Mouse (Mus musculus): Measurements from ENCODE around the gene Rsl1d1. TPM values are rescaled to one million over a fixed set of nuclear protein-coding genes. Genes with fewer than 3 reads are reported as not detected.

Rsl1d1 gene
- polyA plus RNA-seq (2014; fragmentation: Illumina TruSeq; extraction: RNeasy Lipid Tissue Mini Kit (QIAGEN cat#74804); ENCODE audit: low read depth, low replicate concordance) = 179 TPM

GRCm38 (mm10) chr16:11202571-11203554 is at the start of gene Rsl1d1:
Gene Rsl1d1 (minus strand): TSS chr16:11203331.

DNA sequence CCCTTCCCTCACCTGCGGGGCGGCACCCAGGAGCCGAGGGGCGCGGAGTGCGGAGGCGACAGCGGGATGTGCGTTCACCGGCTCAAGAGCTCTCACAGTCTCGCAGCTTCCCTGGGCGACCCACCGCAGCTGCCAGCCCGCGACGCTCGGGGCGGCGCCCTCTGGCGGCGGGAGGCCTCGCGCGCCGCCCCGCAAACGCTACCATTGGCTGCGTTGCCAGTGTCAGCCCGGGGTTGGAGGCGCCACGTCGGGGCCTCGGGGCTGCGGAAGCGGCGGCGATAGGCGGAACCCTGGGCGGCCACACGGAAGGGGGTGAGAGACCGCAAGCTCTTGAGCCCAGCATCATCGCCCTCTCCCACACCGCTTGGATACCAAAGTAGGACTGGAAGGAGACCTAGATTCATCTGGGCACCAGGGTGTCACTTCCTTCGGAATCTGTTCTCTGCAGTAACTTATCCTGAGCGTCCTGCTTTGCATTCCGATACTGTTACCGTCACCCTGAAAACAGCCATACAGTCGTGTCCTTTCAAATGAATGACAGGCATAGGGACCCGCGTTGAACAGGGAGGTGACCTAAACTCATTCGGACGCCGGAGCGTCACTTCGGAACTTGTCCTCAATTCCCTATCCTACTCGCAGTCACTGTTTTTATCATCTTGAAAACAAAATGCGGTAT is 26.8 kb downstream of the Rsl1d1 start, which contains the start of gene Zc3h7a:
Zc3h7a (minus strand) TSS at position 186 of the 676 bp plus-strand sequence.

Other genes with a start within 250 kb of the Rsl1d1 start
- 7.1 TPM for gene Snn, start 142.4 kb downstream of the Rsl1d1 start, polyA plus RNA-seq (2014; fragmentation: Illumina TruSeq; extraction: RNeasy Lipid Tissue Mini Kit (QIAGEN cat#74804); ENCODE audit: low read depth, low replicate concordance)
- 104 TPM for gene Litaf, start 137.2 kb downstream of the Rsl1d1 start, polyA plus RNA-seq (2014; fragmentation: Illumina TruSeq; extraction: RNeasy Lipid Tissue Mini Kit (QIAGEN cat#74804); ENCODE audit: low read depth, low replicate concordance)
- gene Txndc11, start 68.7 kb downstream of the Rsl1d1 start, polyA plus RNA-seq (2014; fragmentation: Illumina TruSeq; extraction: RNeasy Lipid Tissue Mini Kit (QIAGEN cat#74804); ENCODE audit: low read depth, low replicate concordance) = 28.1 TPM
- gene Zc3h7a, start 26.9 kb downstream of the Rsl1d1 start, polyA plus RNA-seq (2014; fragmentation: Illumina TruSeq; extraction: RNeasy Lipid Tissue Mini Kit (QIAGEN cat#74804); ENCODE audit: low read depth, low replicate concordance) = 747 TPM
- 312 TPM for gene Gspt1, start 51.0 kb upstream of the Rsl1d1 start, polyA plus RNA-seq (2014; fragmentation: Illumina TruSeq; extraction: RNeasy Lipid Tissue Mini Kit (QIAGEN cat#74804); ENCODE audit: low read depth, low replicate concordance)
- 1.2 TPM for gene Tnfrsf17, start 110.5 kb upstream of the Rsl1d1 start, polyA plus RNA-seq (2014; fragmentation: Illumina TruSeq; extraction: RNeasy Lipid Tissue Mini Kit (QIAGEN cat#74804); ENCODE audit: low read depth, low replicate concordance)
- gene Snx29, start 119.6 kb upstream of the Rsl1d1 start, polyA plus RNA-seq (2014; fragmentation: Illumina TruSeq; extraction: RNeasy Lipid Tissue Mini Kit (QIAGEN cat#74804); ENCODE audit: low read depth, low replicate concordance) = 1.6 TPM